Mouse (Mus musculus): Measurements from ENCODE around the gene Zfp599. TPM values are rescaled to one million over a fixed set of nuclear protein-coding genes. Genes with fewer than 3 reads are reported as not detected.

The Zfp599 gene
- polyA plus RNA-seq, 1 experiment from 2014 or later = 8.1 TPM

DNA sequence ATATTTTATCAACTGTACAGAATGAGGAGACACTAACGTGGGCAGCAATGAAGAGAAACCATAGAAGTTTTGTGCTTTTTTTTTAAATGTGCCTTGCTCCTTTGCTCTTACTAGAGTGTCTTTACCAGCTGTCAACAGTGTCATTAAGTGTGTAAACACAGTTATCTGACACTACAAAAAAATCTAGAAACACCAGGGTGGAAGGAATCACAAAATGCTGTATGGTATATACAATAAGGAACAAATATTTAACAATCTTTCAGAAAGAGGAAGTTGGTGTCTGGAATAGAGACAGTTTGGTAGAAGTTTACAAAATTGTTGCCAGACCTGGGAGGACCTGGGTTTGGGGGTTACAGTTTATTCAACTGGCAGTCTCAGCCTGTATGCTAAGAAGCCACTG, 1.9 kb upstream of the Zfp599 start:
- no peak overlapping the region for H3K27ac ChIP-seq (ENCODE audit: low read depth, low read length)
- no peaks in the 10 kb centered on the region for H3K9me3 ChIP-seq (ENCODE audit: control insufficient read depth, low read length)
- ATAC-seq (ENCODE audit: low FRiP score) (no peak), DNase-seq (ENCODE audit: low spot score) (no peak)
- H3K4me3 ChIP-seq (ENCODE audit: low read depth, low read length) = no peak overlapping the region
- no peaks in the 10 kb centered on the region for H3K4me1 ChIP-seq (replicated peaks; ENCODE audit: control insufficient read depth, insufficient read depth, low read length)
- WGBS = 84% methylated on average over 1 of the region's 1 CpGs
- H3K4me2 ChIP-seq (replicated peaks; ENCODE audit: low read depth, low read length) = no peak overlapping the region
- H3K9ac ChIP-seq (ENCODE audit: low read depth, low read length) = no peak overlapping the region
- H3K27me3 ChIP-seq (ENCODE audit: control insufficient read depth, insufficient read depth, low read length) = no peaks in the 10 kb centered on the region
- no peaks in the 10 kb centered on the region for H3K36me3 ChIP-seq (ENCODE audit: control insufficient read depth, insufficient read depth, low read length)

DNA sequence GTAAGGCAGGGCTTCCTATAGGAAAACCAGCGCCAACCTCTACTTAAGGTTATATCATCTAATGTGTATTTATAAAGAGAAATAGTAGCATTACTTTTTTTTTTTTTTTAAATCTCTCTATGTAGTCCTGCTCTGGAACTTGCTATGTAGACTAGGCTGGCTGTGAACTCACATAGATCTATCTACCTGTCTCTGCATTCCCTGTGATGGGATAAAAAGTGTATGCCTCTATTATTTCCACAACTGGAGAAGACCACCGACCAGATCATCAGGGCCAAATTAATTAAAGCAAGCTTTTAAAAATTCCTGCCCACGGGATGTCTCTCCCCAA, 362 bp upstream of the Zfp599 start:
- ATAC-seq (ENCODE audit: low FRiP score) = no peak
- Histone ChIP-seq H3K4me1 (replicated peaks; ENCODE audit: control insufficient read depth, insufficient read depth, low read length) (no peaks in the 10 kb centered on the region), H3K27me3 (ENCODE audit: control insufficient read depth, insufficient read depth, low read length) (no peaks in the 10 kb centered on the region), H3K4me2 (replicated peaks; ENCODE audit: low read depth, low read length) (peak overlapping the region; percentile 59; the same call in 1 of the 2 replicates), H3K36me3 (ENCODE audit: control insufficient read depth, insufficient read depth, low read length) (no peaks in the 10 kb centered on the region), H3K9me3 (ENCODE audit: control insufficient read depth, low read length) (0 out of 2 replicates have a peak, but pooled peaks cover 3% of the 10 kb centered on the region), H3K4me3 (ENCODE audit: low read depth, low read length) (peak overlapping the region; percentile 56; the same call in 1 of the 2 replicates), H3K9ac (ENCODE audit: low read depth, low read length) (no peak overlapping the region), H3K27ac (ENCODE audit: low read depth, low read length) (no peak overlapping the region)
- DNase-seq (ENCODE audit: low spot score) = no peak
- 36% methylated on average over 3 of the region's 3 CpGs for WGBS

DNA sequence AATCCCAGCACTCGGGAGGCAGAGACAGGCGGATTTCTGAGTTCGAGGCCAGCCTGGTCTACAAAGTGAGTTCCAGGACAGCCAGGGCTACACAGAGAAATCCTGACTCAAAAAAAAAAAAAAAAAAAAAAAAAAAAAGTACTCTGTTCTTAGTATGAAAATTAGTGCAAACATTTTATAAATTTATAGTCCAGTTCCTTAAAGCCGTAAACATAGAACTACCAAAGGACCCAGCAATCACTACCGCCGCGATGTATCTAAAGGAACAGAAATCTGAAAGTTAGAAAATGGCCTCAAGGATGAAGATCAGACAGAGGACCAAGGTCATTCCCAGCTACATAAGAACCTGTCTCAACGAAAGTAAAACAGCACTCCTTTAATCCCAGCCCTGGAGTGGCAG, 911 bp downstream of the Zfp599 start:
- no peak overlapping the region for H3K27ac ChIP-seq (ENCODE audit: low read depth, low read length)
- 0 out of 2 replicates have a peak, but pooled peaks cover 3% of the 10 kb centered on the region for H3K9me3 ChIP-seq (ENCODE audit: control insufficient read depth, low read length)
- peak overlapping the region; percentile 59 for H3K4me2 ChIP-seq (replicated peaks; ENCODE audit: low read depth, low read length)
- ATAC-seq (ENCODE audit: low FRiP score) (no peak), DNase-seq (ENCODE audit: low spot score) (no peak)
- H3K4me3 ChIP-seq (ENCODE audit: low read depth, low read length) = peak overlapping the region; percentile 56
- H3K9ac ChIP-seq (ENCODE audit: low read depth, low read length) = peak overlapping the region; percentile 71
- H3K4me1 ChIP-seq (replicated peaks; ENCODE audit: control insufficient read depth, insufficient read depth, low read length) = no peaks in the 10 kb centered on the region
- H3K27me3 ChIP-seq (ENCODE audit: control insufficient read depth, insufficient read depth, low read length) = no peaks in the 10 kb centered on the region
- H3K36me3 ChIP-seq (ENCODE audit: control insufficient read depth, insufficient read depth, low read length) = no peaks in the 10 kb centered on the region
- WGBS = 83% methylated on average over 8 of the region's 8 CpGs

DNA sequence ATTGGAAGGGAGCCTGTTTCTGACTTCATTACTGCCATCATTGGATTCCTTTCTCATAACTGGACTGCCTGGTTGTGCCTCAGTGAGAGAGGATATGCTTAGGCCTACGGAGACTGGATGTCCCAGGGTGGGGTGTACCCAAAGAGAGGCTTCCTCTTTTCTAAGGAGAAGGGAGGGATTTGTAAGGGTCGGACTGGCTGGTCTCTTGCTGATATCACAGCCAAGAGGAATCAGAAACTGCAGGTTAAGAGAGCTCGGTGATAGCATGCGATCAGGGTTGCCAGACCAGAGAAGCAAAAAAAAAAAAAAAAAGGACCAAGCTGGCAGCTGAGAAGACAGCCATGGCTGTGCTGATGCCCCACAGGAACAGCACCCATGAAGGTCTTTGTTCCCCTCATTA, 3.1 kb downstream of the Zfp599 start:
- no peak for DNase-seq (ENCODE audit: low spot score)

DNA sequence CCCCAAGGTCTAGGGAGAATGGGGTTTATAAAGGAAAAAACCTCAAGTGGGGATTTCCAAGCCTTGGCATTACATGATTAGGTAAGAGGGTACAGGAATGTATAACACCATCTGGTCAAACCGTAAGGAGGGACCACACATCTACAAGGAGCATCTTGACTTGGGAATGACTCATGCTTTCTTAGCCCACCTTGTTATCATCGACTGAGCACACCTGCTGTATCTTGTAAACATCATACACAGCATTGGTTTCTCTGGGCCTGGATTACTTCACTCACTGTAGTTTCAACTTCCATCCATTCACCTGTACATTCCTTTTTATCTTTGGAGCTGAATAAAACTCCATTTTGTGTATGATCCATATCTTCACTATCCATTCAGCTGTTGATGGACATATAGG, 15.5 kb downstream of the Zfp599 start:
- peaks cover 16% of the 10 kb centered on the region for H3K36me3 ChIP-seq (ENCODE audit: control insufficient read depth, insufficient read depth, low read length)

More for the DNA sequence above, 3.1 kb downstream of the Zfp599 start:
- Histone ChIP-seq H3K4me1 (replicated peaks; ENCODE audit: control insufficient read depth, insufficient read depth, low read length) (no peaks in the 10 kb centered on the region), H3K4me2 (replicated peaks; ENCODE audit: low read depth, low read length) (no peak overlapping the region), H3K4me3 (ENCODE audit: low read depth, low read length) (no peak overlapping the region), H3K9me3 (ENCODE audit: control insufficient read depth, low read length) (0 out of 2 replicates have a peak, but pooled peaks cover 3% of the 10 kb centered on the region), H3K27me3 (ENCODE audit: control insufficient read depth, insufficient read depth, low read length) (no peaks in the 10 kb centered on the region), H3K36me3 (ENCODE audit: control insufficient read depth, insufficient read depth, low read length) (peaks cover 10% of the 10 kb centered on the region; the same call in 1 of the 2 replicates), H3K27ac (ENCODE audit: low read depth, low read length) (no peak overlapping the region), H3K9ac (ENCODE audit: low read depth, low read length) (no peak overlapping the region)
- no peak for ATAC-seq (ENCODE audit: low FRiP score)
- 91% methylated on average over 4 of the region's 4 CpGs for WGBS

GRCm38 (mm10) chr9:22240001-22240400, 19.7 kb downstream of the Zfp599 start:
- DNase-seq (ENCODE audit: low spot score) (no peak), ATAC-seq (ENCODE audit: low FRiP score) (no peak)
- Histone ChIP-seq H3K27me3 (ENCODE audit: control insufficient read depth, insufficient read depth, low read length) (no peaks in the 10 kb centered on the region), H3K9ac (ENCODE audit: low read depth, low read length) (no peak overlapping the region), H3K4me2 (replicated peaks; ENCODE audit: low read depth, low read length) (no peak overlapping the region), H3K27ac (ENCODE audit: low read depth, low read length) (no peak overlapping the region), H3K36me3 (ENCODE audit: control insufficient read depth, insufficient read depth, low read length) (peaks cover 6% of the 10 kb centered on the region), H3K4me1 (replicated peaks; ENCODE audit: control insufficient read depth, insufficient read depth, low read length) (no peaks in the 10 kb centered on the region), H3K9me3 (ENCODE audit: control insufficient read depth, low read length) (no peaks in the 10 kb centered on the region), H3K4me3 (ENCODE audit: low read depth, low read length) (no peak overlapping the region)
- WGBS = 91% methylated on average over 4 of the region's 4 CpGs

More for the DNA sequence above, 15.5 kb downstream of the Zfp599 start:
- Histone ChIP-seq H3K27me3 (ENCODE audit: control insufficient read depth, insufficient read depth, low read length) (no peaks in the 10 kb centered on the region), H3K27ac (ENCODE audit: low read depth, low read length) (no peak overlapping the region), H3K9me3 (ENCODE audit: control insufficient read depth, low read length) (no peaks in the 10 kb centered on the region; the same call in 1 of the 2 replicates), H3K9ac (ENCODE audit: low read depth, low read length) (no peak overlapping the region), H3K4me3 (ENCODE audit: low read depth, low read length) (no peak overlapping the region), H3K4me1 (replicated peaks; ENCODE audit: control insufficient read depth, insufficient read depth, low read length) (no peaks in the 10 kb centered on the region), H3K4me2 (replicated peaks; ENCODE audit: low read depth, low read length) (no peak overlapping the region)
- ATAC-seq (ENCODE audit: low FRiP score) (no peak), DNase-seq (ENCODE audit: low spot score) (no peak)
- WGBS = 89% methylated on average over 2 of the region's 2 CpGs

DNA sequence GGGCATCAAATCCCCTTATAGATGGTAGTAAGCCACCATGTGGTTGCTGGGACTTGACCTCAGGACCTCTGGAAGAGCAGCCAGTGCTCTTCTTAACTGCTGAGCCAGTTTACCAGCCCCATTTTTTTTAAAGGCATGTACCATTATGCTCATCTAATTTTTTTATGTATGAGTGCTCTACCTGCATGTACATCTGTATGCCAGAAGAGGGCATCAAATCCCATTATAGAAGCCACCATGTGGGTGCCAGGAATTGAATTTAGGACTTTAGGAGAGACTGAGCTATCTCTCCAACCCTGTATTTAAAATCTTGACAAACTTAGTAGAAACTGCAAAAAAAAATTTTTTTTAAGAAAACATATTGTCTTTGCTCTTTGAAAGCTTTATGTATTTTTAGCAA, 29.1 kb downstream of the Zfp599 start:
- Histone ChIP-seq H3K9ac (ENCODE audit: low read depth, low read length) (no peak overlapping the region), H3K9me3 (ENCODE audit: control insufficient read depth, low read length) (no peaks in the 10 kb centered on the region), H3K4me2 (replicated peaks; ENCODE audit: low read depth, low read length) (no peak overlapping the region), H3K27ac (ENCODE audit: low read depth, low read length) (no peak overlapping the region), H3K4me3 (ENCODE audit: low read depth, low read length) (no peak overlapping the region), H3K36me3 (ENCODE audit: control insufficient read depth, insufficient read depth, low read length) (no peaks in the 10 kb centered on the region), H3K27me3 (ENCODE audit: control insufficient read depth, insufficient read depth, low read length) (no peaks in the 10 kb centered on the region), H3K4me1 (replicated peaks; ENCODE audit: control insufficient read depth, insufficient read depth, low read length) (no peaks in the 10 kb centered on the region)
- no peak for ATAC-seq (ENCODE audit: low FRiP score)
- no peak for DNase-seq (ENCODE audit: low spot score)

GRCm38 (mm10) chr9:22230061-22230460, 29.6 kb downstream of the Zfp599 start:
- H3K27me3 ChIP-seq (ENCODE audit: control insufficient read depth, insufficient read depth, low read length) = no peaks in the 10 kb centered on the region
- H3K9ac ChIP-seq (ENCODE audit: low read depth, low read length) = no peak overlapping the region
- DNase-seq (ENCODE audit: low spot score) (no peak), ATAC-seq (ENCODE audit: low FRiP score) (no peak)
- H3K9me3 ChIP-seq (ENCODE audit: control insufficient read depth, low read length) = no peaks in the 10 kb centered on the region
- H3K27ac ChIP-seq (ENCODE audit: low read depth, low read length) = no peak overlapping the region
- no peak overlapping the region for H3K4me3 ChIP-seq (ENCODE audit: low read depth, low read length)
- H3K4me2 ChIP-seq (replicated peaks; ENCODE audit: low read depth, low read length) = no peak overlapping the region
- WGBS = 97% methylated on average over 3 of the region's 3 CpGs
- no peaks in the 10 kb centered on the region for H3K36me3 ChIP-seq (ENCODE audit: control insufficient read depth, insufficient read depth, low read length)
- no peaks in the 10 kb centered on the region for H3K4me1 ChIP-seq (replicated peaks; ENCODE audit: control insufficient read depth, insufficient read depth, low read length)

DNA sequence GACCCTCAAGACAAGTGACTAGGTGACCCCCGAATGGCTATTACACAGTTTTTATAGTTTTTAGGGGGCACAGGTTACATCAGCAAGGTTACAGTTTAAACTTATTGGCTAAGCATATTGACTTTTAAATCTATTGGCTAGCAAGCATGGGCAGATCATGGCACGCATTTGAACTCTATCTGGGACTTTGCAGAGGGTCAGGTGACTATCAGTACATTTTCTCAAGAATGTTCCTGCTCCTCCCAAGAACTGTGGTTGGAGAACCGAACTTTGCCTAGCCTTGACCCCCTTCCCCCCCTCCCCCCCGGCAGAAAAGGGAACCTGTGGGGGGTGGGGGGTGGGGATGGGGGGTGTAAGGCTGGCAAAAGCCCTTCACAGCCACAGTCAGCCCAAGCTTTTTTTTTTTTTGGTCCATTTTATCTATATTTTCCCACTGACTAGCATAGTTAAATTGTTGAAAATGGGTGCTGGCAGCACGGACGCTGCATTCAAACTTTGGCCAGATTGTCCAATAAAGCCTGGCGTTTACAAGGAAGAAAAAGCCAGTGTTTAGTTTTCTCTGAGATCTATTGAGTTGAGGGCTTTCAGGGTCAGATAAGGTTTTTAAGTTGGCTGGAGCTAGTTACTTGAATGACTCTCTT, 30.2 kb downstream of the Zfp599 start:
- no peak for DNase-seq (ENCODE audit: low spot score)
- H3K4me3 ChIP-seq (ENCODE audit: low read depth, low read length) = no peak overlapping the region
- H3K27ac ChIP-seq (ENCODE audit: low read depth, low read length) = no peak overlapping the region
- no peaks in the 10 kb centered on the region for H3K36me3 ChIP-seq (ENCODE audit: control insufficient read depth, insufficient read depth, low read length)
- WGBS = 94% methylated on average over 6 of the region's 7 CpGs
- no peaks in the 10 kb centered on the region for H3K4me1 ChIP-seq (replicated peaks; ENCODE audit: control insufficient read depth, insufficient read depth, low read length)
- no peak overlapping the region for H3K9ac ChIP-seq (ENCODE audit: low read depth, low read length)
- ATAC-seq (ENCODE audit: low FRiP score) = no peak
- H3K4me2 ChIP-seq (replicated peaks; ENCODE audit: low read depth, low read length) = no peak overlapping the region
- H3K27me3 ChIP-seq (ENCODE audit: control insufficient read depth, insufficient read depth, low read length) = no peaks in the 10 kb centered on the region
- no peaks in the 10 kb centered on the region for H3K9me3 ChIP-seq (ENCODE audit: control insufficient read depth, low read length)

All from hindbrain, embryonic 11.5 days (tissue).